Mouse (Mus musculus): ENCODE results near the gene Atg3. TPM values are rescaled to one million over a fixed set of nuclear protein-coding genes. Genes with fewer than 3 reads are reported as not detected.

Atg3 gene
- total and polyA plus RNA-seq, 3 experiments, result 25.8 to 39.8 TPM; not detected in 1

- Histone ChIP-seq H3K9me3 (replicated peaks; ENCODE audit: insufficient read depth, low read length) (no peaks in the 10 kb centered on the region), H3K27me3 (ENCODE audit: control insufficient read depth in 1 of 2, insufficient read depth in 2 of 2, low read length in 2 of 2) (peaks cover 1 to 2% of the 10 kb centered on the region in 2 experiments; a peak in 2 of 4 replicates), H3K79me2 (ENCODE audit: control insufficient read depth, insufficient read depth, low read length, poor library complexity) (no peaks in the 10 kb centered on the region), H3K4me3 (ENCODE audit: control insufficient read depth in 1 of 2, insufficient read depth in 1 of 2, low read depth in 2 of 2, low read length in 2 of 2) (no peak overlapping the region), H3K9ac (ENCODE audit: control insufficient read depth, low read depth, low read length, poor library complexity, severe bottlenecking) (no peak overlapping the region), H3K4me1 (ENCODE audit: control insufficient read depth in 1 of 2, insufficient read depth in 2 of 2, low read length in 2 of 2) (no peaks in the 10 kb centered on the region), H3K27ac (ENCODE audit: control insufficient read depth, low read depth, low read length) (no peak overlapping the region), H3K36me3 (ENCODE audit: control insufficient read depth in 1 of 2, insufficient read depth in 2 of 2, low read length in 2 of 2) (no peaks in the 10 kb centered on the region)
- DNase-seq (ENCODE audit: low read depth, low spot score), result no peak
- no peak for TF ChIP-seq RCOR1 (IDR thresholded peaks at IDR 0.05; ENCODE audit: low read depth, low read length)
- TF ChIP-seq MYB (IDR thresholded peaks at IDR 0.05; ENCODE audit: low read depth, low read length), result no peak
- no peak for TF ChIP-seq TCF12 (IDR thresholded peaks at IDR 0.05; ENCODE audit: low read depth, low read length)
- no peak for TF ChIP-seq ZKSCAN1 (IDR thresholded peaks at IDR 0.05; ENCODE audit: low read depth, low read length)
- TF ChIP-seq POLR2AphosphoS5 (IDR thresholded peaks at IDR 0.05; ENCODE audit: borderline replicate concordance, low read depth, low read length), result no peak
- TF ChIP-seq UBTF (IDR thresholded peaks at IDR 0.05; ENCODE audit: borderline replicate concordance, insufficient read depth, low read depth, low read length), result no peak
- TF ChIP-seq KAT2A (conservative IDR thresholded peaks at IDR 0.05; ENCODE audit: low read depth, low read length), result no peak
- no peak for TF ChIP-seq MEF2A (IDR thresholded peaks at IDR 0.05; ENCODE audit: extremely low read depth, insufficient replicate concordance, low read depth, low read length, poor library complexity, severe bottlenecking)
- TF ChIP-seq E2F4 (IDR thresholded peaks at IDR 0.05; ENCODE audit: borderline replicate concordance, low read depth, low read length), result no peak
- TF ChIP-seq NELFE (IDR thresholded peaks at IDR 0.05; ENCODE audit: low read depth, low read length), result no peak
- TF ChIP-seq USF1 (IDR thresholded peaks at IDR 0.05; ENCODE audit: low read depth, low read length), result no peak
- TF ChIP-seq USF2 (IDR thresholded peaks at IDR 0.05; ENCODE audit: borderline replicate concordance in 1 of 2, insufficient read depth in 1 of 2, low read depth in 1 of 2, low read length in 2 of 2), result no peak
- TF ChIP-seq MAX (IDR thresholded peaks at IDR 0.05; ENCODE audit: low read length), result no peak
- no peak for TF ChIP-seq SIN3A (IDR thresholded peaks at IDR 0.05; ENCODE audit: low read length)
- no peak for TF ChIP-seq NRF1 (IDR thresholded peaks at IDR 0.05; ENCODE audit: insufficient read depth, low read depth, low read length, poor library complexity, severe bottlenecking)
- no peak for TF ChIP-seq TAL1 (IDR thresholded peaks at IDR 0.05; ENCODE audit: low read length)
- TF ChIP-seq GABPA (IDR thresholded peaks at IDR 0.05; ENCODE audit: low read depth, low read length), result no peak
- TF ChIP-seq GATA1 (IDR thresholded peaks at IDR 0.05; ENCODE audit: low read depth, low read length), result no peak
These were observed 37.6 kb upstream of the Atg3 start for GRCm38 (mm10) chr16:45120844-45121425.

- H3K27ac ChIP-seq (ENCODE audit: control insufficient read depth, low read depth, low read length), result no peak overlapping the region
- no peaks in the 10 kb centered on the region for H3K9me3 ChIP-seq (replicated peaks; ENCODE audit: insufficient read depth, low read length)
- H3K4me3 ChIP-seq (ENCODE audit: control insufficient read depth in 1 of 2, insufficient read depth in 1 of 2, low read depth in 2 of 2, low read length in 2 of 2), result no peak overlapping the region
- no peaks in the 10 kb centered on the region for H3K4me1 ChIP-seq (ENCODE audit: control insufficient read depth in 1 of 2, insufficient read depth in 2 of 2, low read length in 2 of 2)
- H3K9ac ChIP-seq (ENCODE audit: control insufficient read depth, low read depth, low read length, poor library complexity, severe bottlenecking), result no peak overlapping the region
- TF ChIP-seq ELF1 (IDR thresholded peaks at IDR 0.05; ENCODE audit: low read depth, low read length) (no peak), SMC3 (IDR thresholded peaks at IDR 0.05; ENCODE audit: low read depth, low read length) (peak; percentile 35; the same call in 1 of the 2 replicates), ZMIZ1 (IDR thresholded peaks at IDR 0.05; ENCODE audit: low read depth, low read length) (no peak), RAD21 (IDR thresholded peaks at IDR 0.05; ENCODE audit: low read depth, low read length) (peak; percentile 41), CTCF (IDR thresholded peaks at IDR 0.05 in 2 of 3, conservative IDR thresholded peaks at IDR 0.05 in 1 of 3; ENCODE audit: control insufficient read depth in 1 of 3, insufficient read depth in 1 of 3, low read depth in 2 of 3, low read length in 3 of 3, poor library complexity in 1 of 3, severe bottlenecking in 1 of 3) (peak in 2 of 3 experiments; percentile 33 to 43; a peak in 3 of 6 replicates)
- peak; percentile 15 for DNase-seq (ENCODE audit: low read depth, low spot score)
- no peaks in the 10 kb centered on the region for H3K36me3 ChIP-seq (ENCODE audit: control insufficient read depth in 1 of 2, insufficient read depth in 2 of 2, low read length in 2 of 2)
- no peaks in the 10 kb centered on the region for H3K79me2 ChIP-seq (ENCODE audit: control insufficient read depth, insufficient read depth, low read length, poor library complexity)
- peaks cover 2 to 4% of the 10 kb centered on the region in 2 experiments; a peak in 2 of 4 replicates for H3K27me3 ChIP-seq (ENCODE audit: control insufficient read depth in 1 of 2, insufficient read depth in 2 of 2, low read length in 2 of 2)
These were observed 36.0 kb upstream of the Atg3 start for GRCm38 (mm10) chr16:45122571-45122970.
